Mouse (Mus musculus) G1E (cell line): ENCODE data around the gene Kcnk12. TPM values are rescaled to one million over a fixed set of nuclear protein-coding genes. Genes with fewer than 3 reads are reported as not detected.

Source experiments
- ATAC-seq: 2 replicates; pipeline ENCODE4 v1.8.0; 2016; ENCODE audit warnings: mild to moderate bottlenecking; ENCODE audit not compliant: insufficient number of reproducible peaks, poor library complexity, low FRiP score, severe bottlenecking; ENCODE audit errors: extremely low read depth
- DNase-seq: peaks from one replicate; pipeline ENCODE4 v3.0.0; 2012; ENCODE audit warnings: low spot score
- H3K27me3 ChIP-seq: 2 replicates; pipeline ENCODE4 v1.6.1; 2012; ENCODE audit warnings: mild to moderate bottlenecking, low read length, inconsistent platforms; ENCODE audit not compliant: insufficient read depth
- H3K36me3 ChIP-seq: replicated peaks from 2 replicates; pipeline ENCODE3; 2012; ENCODE audit warnings: mild to moderate bottlenecking, inconsistent platforms
- H3K4me1 ChIP-seq: 2 replicates; pipeline ENCODE4 v1.6.1; 2012; ENCODE audit warnings: low read depth, low read length, inconsistent platforms, mixed read lengths; ENCODE audit not compliant: insufficient read depth
- H3K4me3 ChIP-seq: 2 replicates; pipeline ENCODE4 v1.5.1; 2012; ENCODE audit warnings: low read depth, mild to moderate bottlenecking, inconsistent platforms, low read length, moderate library complexity, mixed read lengths
- H3K9me3 ChIP-seq: replicated peaks from 2 replicates; pipeline ENCODE4 v1.6.1; 2012; ENCODE audit warnings: inconsistent platforms
- CTCF ChIP-seq: IDR thresholded peaks from 2 replicates; pipeline ENCODE4 v1.5.1; 2012; ENCODE audit warnings: low read depth, low read length, inconsistent platforms, mixed read lengths
- GATA1 ChIP-seq: IDR thresholded peaks from 2 replicates; pipeline ENCODE4 v1.6.1; 2012; ENCODE audit warnings: borderline replicate concordance, low read length, inconsistent platforms, mixed read lengths
- GATA2 ChIP-seq: IDR thresholded peaks from 2 replicates; pipeline ENCODE4 v1.6.1; 2012; ENCODE audit warnings: low read depth, low read length, inconsistent platforms, borderline replicate concordance
- POLR2AphosphoS5 ChIP-seq: IDR thresholded peaks from 2 replicates; pipeline ENCODE4 v1.6.1; 2012; ENCODE audit warnings: low read depth, low read length, inconsistent platforms; ENCODE audit not compliant: insufficient replicate concordance
- TAL1 ChIP-seq: conservative IDR thresholded peaks from 2 replicates; pipeline ENCODE4 v1.6.1; 2012; ENCODE audit warnings: low read depth, low read length, inconsistent platforms, mixed read lengths
- polyA plus RNA-seq: library from polyadenylated mRNA; stranded (reverse); fragments of >175 nt; gene quantifications from 2 replicates; pipeline ENCODE4 v1.2.3, GENCODE M21; 2012
- total RNA-seq, 2 experiments: library from RNA; stranded (forward) in 1 of 2; stranded (reverse) in 1 of 2; fragments of 200-1000 nt in 1 of 2; fragments of >200 nt in 1 of 2; fragmentation: Nextera tagmentation in 1 of 2; gene quantifications; 2 replicates each; pipeline ENCODE4 v1.2.3; 2014 to 2017

Kcnk12 gene
- not detected in 2 replicates for total RNA-seq (2014; fragmentation: Nextera tagmentation)
- 0.12 TPM in 1 of 2 replicates, not detected in the other for total RNA-seq (2017)
- polyA plus RNA-seq: not detected in 2 replicates

GRCm38 (mm10) chr17:87797688-87798291 is at the start of gene Kcnk12:
Kcnk12 (minus strand) TSS chr17:87797994.
- H3K36me3 ChIP-seq: no peaks in the 10 kb centered on the region
- ATAC-seq (no peak), DNase-seq (no peak)
- TF ChIP-seq GATA1 (no peak), TAL1 (no peak), GATA2 (no peak), POLR2AphosphoS5 (no peak), CTCF (no peak)
- peak within 1 kb of the TSS; percentile 18; the same call in 1 of the 2 replicates for H3K4me3 ChIP-seq
- H3K4me1 ChIP-seq: no peaks in the 10 kb centered on the region
- no peaks in the 10 kb centered on the region; the same call in 1 of the 2 replicates for H3K27me3 ChIP-seq
- H3K9me3 ChIP-seq: peaks cover 34% of the 10 kb centered on the region

DNA sequence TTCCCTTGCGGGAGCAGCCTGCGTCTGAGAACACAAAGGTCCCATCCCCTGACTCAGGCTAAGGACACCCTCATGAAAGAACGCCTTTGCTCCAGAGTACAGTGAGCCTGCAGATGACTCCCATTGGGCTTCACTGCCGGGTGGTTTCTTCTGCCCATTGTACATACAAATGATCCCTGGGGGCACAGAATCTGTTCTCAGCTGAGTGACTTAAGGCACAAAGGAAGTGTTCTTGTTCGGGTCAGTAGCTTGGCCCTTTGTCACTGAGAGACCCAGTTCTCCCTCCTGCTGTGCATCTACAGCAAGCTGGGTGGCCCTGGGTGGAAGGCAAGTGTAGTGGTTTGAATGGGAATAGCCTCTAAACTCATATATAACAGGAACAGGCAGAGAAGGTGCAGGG is 44.4 kb upstream of the Kcnk12 start:
- no peak for ATAC-seq
- H3K4me3 ChIP-seq: no peak overlapping the region
- TF ChIP-seq GATA1: no peak
- TF ChIP-seq POLR2AphosphoS5: no peak
- no peak for TF ChIP-seq TAL1
- no peak for TF ChIP-seq CTCF
- no peak for TF ChIP-seq GATA2
- no peaks in the 10 kb centered on the region for H3K36me3 ChIP-seq
- no peak for DNase-seq
- H3K9me3 ChIP-seq: peaks cover 34% of the 10 kb centered on the region
- H3K27me3 ChIP-seq: no peaks in the 10 kb centered on the region
- no peaks in the 10 kb centered on the region for H3K4me1 ChIP-seq

- Histone ChIP-seq H3K4me3 (no peak overlapping the region), H3K9me3 (peaks cover 21% of the 10 kb centered on the region), H3K27me3 (no peaks in the 10 kb centered on the region), H3K36me3 (no peaks in the 10 kb centered on the region), H3K4me1 (no peaks in the 10 kb centered on the region)
- ATAC-seq (no peak), DNase-seq (no peak)
- TF ChIP-seq GATA2: no peak
- no peak for TF ChIP-seq POLR2AphosphoS5
- TF ChIP-seq GATA1: no peak
- TF ChIP-seq CTCF: no peak
- TF ChIP-seq TAL1: no peak
These were observed 42.3 kb upstream of the Kcnk12 start for GRCm38 (mm10) chr17:87840079-87840478.

- DNase-seq (no peak), ATAC-seq (no peak)
- TF ChIP-seq TAL1 (no peak), GATA2 (no peak)
- Histone ChIP-seq H3K4me3 (no peak overlapping the region), H3K9me3 (0 out of 2 replicates have a peak, but pooled peaks cover 2% of the 10 kb centered on the region), H3K36me3 (no peaks in the 10 kb centered on the region), H3K4me1 (no peaks in the 10 kb centered on the region), H3K27me3 (no peaks in the 10 kb centered on the region)
These were observed 37.1 kb upstream of the Kcnk12 start for GRCm38 (mm10) chr17:87834850-87835249.

GRCm38 (mm10) chr17:87826909-87827308 is 29.1 kb upstream of the Kcnk12 start:
- ATAC-seq (no peak), DNase-seq (no peak)
- Histone ChIP-seq H3K36me3 (no peaks in the 10 kb centered on the region), H3K27me3 (no peaks in the 10 kb centered on the region; the same call in 1 of the 2 replicates), H3K4me1 (no peaks in the 10 kb centered on the region), H3K9me3 (peaks cover 20% of the 10 kb centered on the region), H3K4me3 (no peak overlapping the region)
- no peak for TF ChIP-seq CTCF
- no peak for TF ChIP-seq TAL1
- TF ChIP-seq POLR2AphosphoS5: no peak
- TF ChIP-seq GATA1: no peak
- TF ChIP-seq GATA2: no peak

DNA sequence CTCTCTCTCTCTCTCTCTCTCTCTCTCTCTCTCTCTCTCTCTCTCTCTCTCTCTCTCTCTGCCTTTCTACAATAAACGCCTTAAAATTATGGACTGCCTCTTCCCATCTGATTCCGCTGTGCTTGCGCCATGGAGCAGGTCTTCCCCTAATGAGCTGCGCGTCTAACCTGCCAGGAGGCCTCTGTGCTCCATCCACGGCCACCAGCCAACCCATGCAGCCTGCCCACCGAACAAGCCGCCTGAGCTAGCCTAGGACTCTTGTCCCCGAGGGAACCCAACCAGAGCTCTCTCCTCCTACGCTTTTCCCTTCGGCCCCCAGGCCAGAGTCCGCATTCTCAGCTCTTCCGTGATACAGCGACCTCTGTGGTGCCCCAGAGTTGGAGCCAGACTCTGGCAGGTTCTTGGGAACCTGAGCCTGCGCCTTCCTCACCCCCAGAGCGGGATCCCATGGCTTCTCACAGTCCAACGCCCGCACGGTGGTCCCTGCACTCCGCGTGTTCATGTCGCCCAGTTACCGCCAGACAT is 28.3 kb upstream of the Kcnk12 start:
- Histone ChIP-seq H3K9me3 (peaks cover 20% of the 10 kb centered on the region), H3K4me1 (no peaks in the 10 kb centered on the region), H3K27me3 (no peaks in the 10 kb centered on the region; the same call in 1 of the 2 replicates), H3K4me3 (no peak overlapping the region), H3K36me3 (no peaks in the 10 kb centered on the region)
- DNase-seq (no peak), ATAC-seq (no peak)
- TF ChIP-seq GATA1: no peak
- TF ChIP-seq POLR2AphosphoS5: no peak
- TF ChIP-seq TAL1: no peak
- no peak for TF ChIP-seq CTCF
- TF ChIP-seq GATA2: no peak
